Mouse (Mus musculus) lung, embryonic 14.5 days (tissue): ENCODE data around the gene Tnfrsf1a. TPM values are rescaled to one million over a fixed set of nuclear protein-coding genes. Genes with fewer than 3 reads are reported as not detected.

ENCODE experiments used
- ATAC-seq: fragments of 200-750 bp; cut with Nextera tagmentation; 2 replicates; pipeline ENCODE4 v1.8.0; 2017; ENCODE audit warnings: mild to moderate bottlenecking, moderate TSS enrichment, moderate library complexity; ENCODE audit not compliant: insufficient read depth
- DNase-seq: peaks from one replicate; pipeline ENCODE4 v3.0.0-alpha.2; 2015
- H3K27ac ChIP-seq: fragments of 300-500 bp; sonication (generic); 2 replicates; pipeline ENCODE4 v1.5.1; 2014; ENCODE audit warnings: low read depth, mild to moderate bottlenecking, moderate library complexity
- H3K27me3 ChIP-seq: fragments of 300-500 bp; sonication (generic); 2 replicates; pipeline ENCODE4 v1.6.1; 2014; ENCODE audit warnings: low read length, control low read depth; ENCODE audit not compliant: insufficient read depth
- H3K36me3 ChIP-seq: fragments of 300-500 bp; sonication (generic); 2 replicates; pipeline ENCODE4 v1.6.1; 2014; ENCODE audit warnings: control low read depth; ENCODE audit not compliant: insufficient read depth
- H3K4me1 ChIP-seq: fragments of 300-500 bp; sonication (generic); 2 replicates; pipeline ENCODE4 v1.6.1; 2014; ENCODE audit warnings: antibody characterized with exemption, control low read depth; ENCODE audit not compliant: insufficient read depth
- H3K4me2 ChIP-seq: fragments of 300-500 bp; sonication (generic); 2 replicates; pipeline ENCODE4 v1.6.1; 2014; ENCODE audit warnings: mild to moderate bottlenecking
- H3K4me3 ChIP-seq: fragments of 300-500 bp; sonication (generic); 2 replicates; pipeline ENCODE4 v1.5.1; 2014; ENCODE audit warnings: low read depth, low read length
- H3K9ac ChIP-seq: fragments of 300-500 bp; sonication (generic); 2 replicates; pipeline ENCODE4 v1.6.1; 2014
- H3K9me3 ChIP-seq: fragments of 300-500 bp; sonication (generic); 2 replicates; pipeline ENCODE4 v1.6.1; 2016; ENCODE audit warnings: low read depth, low read length, control low read depth
- CTCF ChIP-seq: IDR thresholded peaks from 2 replicates; pipeline ENCODE4 v1.5.1; 2016; ENCODE audit warnings: antibody characterized with exemption, low read depth
- WGBS: fragments of 180-500 bp; shearing (Covaris S2); extraction: QIAGEN DNeasy Blood & Tissue Kit; methylation state at CpG from one replicate; pipeline ENCODE4 v1.1.7; 2014; 5-methylcytosine and 5-hydroxymethylcytosine counted together
- polyA plus RNA-seq: library from polyadenylated mRNA; unstranded; fragments of >200 nt; fragmentation: Nextera tagmentation; extraction: Ambion mirVana; gene quantifications from 2 replicates; pipeline ENCODE4 v1.2.1, GENCODE M21; 2014

The Tnfrsf1a gene
- polyA plus RNA-seq, 1 experiment from 2014 or later: 82.5 TPM

GRCm38 (mm10) chr6:125367758-125368371 lies 18.7 kb downstream of the Tnfrsf1a start:
- 47% methylated on average over 4 of the region's 4 CpGs for WGBS
- peak overlapping the region; percentile 19; the same call in 1 of the 2 replicates for H3K27ac ChIP-seq

GRCm38 (mm10) chr6:125377042-125377441 lies 27.9 kb downstream of the Tnfrsf1a start:
- Histone ChIP-seq H3K9ac (no peak overlapping the region), H3K9me3 (no peaks in the 10 kb centered on the region), H3K36me3 (no peaks in the 10 kb centered on the region), H3K4me1 (peaks cover 9% of the 10 kb centered on the region; the same call in 1 of the 2 replicates), H3K27me3 (peaks cover 26% of the 10 kb centered on the region), H3K4me3 (no peak overlapping the region), H3K27ac (no peak overlapping the region), H3K4me2 (no peak overlapping the region)
- DNase-seq (no peak), ATAC-seq (no peak)
- no peak for TF ChIP-seq CTCF
- whole genome bisulfite sequencing: 56% methylated on average over 6 of the region's 6 CpGs

More at GRCm38 (mm10) chr6:125367758-125368371, 18.7 kb downstream of the Tnfrsf1a start:
- DNase-seq (peak; percentile 67), ATAC-seq (peak; percentile 45)
- Histone ChIP-seq H3K36me3 (peaks cover 2% of the 10 kb centered on the region; the same call in 1 of the 2 replicates), H3K4me3 (no peak overlapping the region), H3K27me3 (peaks cover 5% of the 10 kb centered on the region; the same call in 1 of the 2 replicates), H3K9me3 (no peaks in the 10 kb centered on the region), H3K4me1 (0 out of 2 replicates have a peak, but pooled peaks cover 3% of the 10 kb centered on the region), H3K9ac (no peak overlapping the region), H3K4me2 (no peak overlapping the region)
- TF ChIP-seq CTCF: no peak

- H3K4me2 ChIP-seq: peak overlapping the region; percentile 23; the same call in 1 of the 2 replicates
- DNase-seq (peak; percentile 79), ATAC-seq (peak; percentile 52; the same call in 1 of the 2 replicates)
- H3K36me3 ChIP-seq: no peaks in the 10 kb centered on the region
- peaks cover 26% of the 10 kb centered on the region for H3K27me3 ChIP-seq
- H3K27ac ChIP-seq: no peak overlapping the region
- TF ChIP-seq CTCF: no peak
- 37% methylated on average over 16 of the region's 16 CpGs for WGBS
- H3K4me1 ChIP-seq: peaks cover 9% of the 10 kb centered on the region; the same call in 1 of the 2 replicates
- H3K9me3 ChIP-seq: no peaks in the 10 kb centered on the region
- H3K9ac ChIP-seq: no peak overlapping the region
- H3K4me3 ChIP-seq: no peak overlapping the region
These were observed 28.7 kb downstream of the Tnfrsf1a start for GRCm38 (mm10) chr6:125377582-125378451.

GRCm38 (mm10) chr6:125378621-125379020 lies 29.5 kb downstream of the Tnfrsf1a start:
- no peak overlapping the region for H3K27ac ChIP-seq
- ATAC-seq: no peak
- H3K4me3 ChIP-seq: no peak overlapping the region
- DNase-seq: no peak
- H3K36me3 ChIP-seq: no peaks in the 10 kb centered on the region
- peaks cover 26% of the 10 kb centered on the region for H3K27me3 ChIP-seq
- H3K9me3 ChIP-seq: no peaks in the 10 kb centered on the region
- H3K9ac ChIP-seq: no peak overlapping the region
- no peak for TF ChIP-seq CTCF
- 21% methylated on average over 6 of the region's 6 CpGs for WGBS
- no peak overlapping the region for H3K4me2 ChIP-seq
- peaks cover 9% of the 10 kb centered on the region; the same call in 1 of the 2 replicates for H3K4me1 ChIP-seq

GRCm38 (mm10) chr6:125379781-125380180 lies 30.6 kb downstream of the Tnfrsf1a start:
- Histone ChIP-seq H3K4me1 (peaks cover 9% of the 10 kb centered on the region; the same call in 1 of the 2 replicates), H3K36me3 (no peaks in the 10 kb centered on the region), H3K27ac (no peak overlapping the region), H3K4me2 (peak overlapping the region; percentile 73), H3K9ac (no peak overlapping the region), H3K4me3 (peak overlapping the region; percentile 37), H3K9me3 (no peaks in the 10 kb centered on the region), H3K27me3 (peaks cover 26% of the 10 kb centered on the region)
- 0 out of 2 replicates have a peak, but pooled peaks have one; percentile 5 for ATAC-seq
- WGBS: 7% methylated on average over 9 of the region's 9 CpGs
- TF ChIP-seq CTCF: no peak
- peak; percentile 28 for DNase-seq

GRCm38 (mm10) chr6:125380372-125381360 lies 31.5 kb downstream of the Tnfrsf1a start, which contains the start of gene Plekhg6:
Gene Plekhg6, minus strand, starts transcription at chr6:125380793.
- H3K4me3 ChIP-seq: peak within 1 kb of the TSS; percentile 37
- no peak within 1 kb of the TSS for H3K27ac ChIP-seq
- 9% methylated on average over 40 of the region's 40 CpGs for WGBS
- peak within 1 kb of the TSS; percentile 35; the same call in 1 of the 2 replicates for H3K9ac ChIP-seq
- no peaks in the 10 kb centered on the region for H3K36me3 ChIP-seq
- peaks cover 9% of the 10 kb centered on the region; the same call in 1 of the 2 replicates for H3K4me1 ChIP-seq
- peak within 1 kb of the TSS; percentile 73 for H3K4me2 ChIP-seq
- no peaks in the 10 kb centered on the region for H3K9me3 ChIP-seq
- DNase-seq (no peak), ATAC-seq (peak; percentile 12; the same call in 1 of the 2 replicates)
- H3K27me3 ChIP-seq: peaks cover 26% of the 10 kb centered on the region
- TF ChIP-seq CTCF: 0 out of 2 replicates have a peak, but pooled peaks have one; percentile 1
